Mouse (Mus musculus) heart, adult 2 months (tissue): ENCODE measurements at regions not wholly inside any gene's neighbourhood (a gene's known extent, or its start where the extent isn't known, plus 50 kb on each side); places are given as distances from the start of the nearest gene placed in this dataset.

Experiments used
- DNase-seq, 2 experiments: peaks; one replicate each; pipeline ENCODE4 v3.0.0; 2021
- H3K27ac ChIP-seq: fragments of 200-600 bp; 2 replicates; pipeline ENCODE4 v1.8.1; 2022
- H3K27me3 ChIP-seq: fragments of 200-500 bp; 2 replicates; pipeline ENCODE4 v1.6.1; 2012; ENCODE audit warnings: mild to moderate bottlenecking, low read length, inconsistent platforms, mixed read lengths; ENCODE audit not compliant: control insufficient read depth, insufficient read depth
- H3K36me3 ChIP-seq: fragments of 200-500 bp; 2 replicates; pipeline ENCODE4 v1.6.1; 2012; ENCODE audit warnings: low read length, inconsistent platforms; ENCODE audit not compliant: control insufficient read depth, insufficient read depth
- H3K4me1 ChIP-seq: fragments of 200-500 bp; 2 replicates; pipeline ENCODE4 v1.6.1; 2011; ENCODE audit warnings: low read length; ENCODE audit not compliant: control insufficient read depth, insufficient read depth
- H3K4me3 ChIP-seq: fragments of 200-600 bp; 2 replicates; pipeline ENCODE4 v1.8.1; 2022
- H3K79me2 ChIP-seq: fragments of 200-500 bp; replicated peaks from 2 replicates; pipeline ENCODE4 v1.6.1; 2012; ENCODE audit warnings: mild to moderate bottlenecking, inconsistent platforms, low read length, moderate library complexity, mixed read lengths; ENCODE audit not compliant: control insufficient read depth, insufficient read depth
- H3K9ac ChIP-seq: fragments of 200-500 bp; 2 replicates; pipeline ENCODE4 v1.6.1; 2012; ENCODE audit warnings: low read depth, mild to moderate bottlenecking, control low read depth, inconsistent platforms, low read length, mixed read lengths
- CTCF ChIP-seq: fragments of 200-600 bp; IDR thresholded peaks from 2 replicates; pipeline ENCODE4 v1.8.1; 2022; ENCODE audit warnings: antibody characterized with exemption, mild to moderate bottlenecking, moderate library complexity
- EP300 ChIP-seq: fragments of 200-500 bp; IDR thresholded peaks from 2 replicates; pipeline ENCODE4 v1.6.1; 2011; ENCODE audit warnings: low read depth, low read length, control low read depth; ENCODE audit not compliant: insufficient read depth
- POLR2A ChIP-seq: fragments of 200-500 bp; IDR thresholded peaks from 2 replicates; pipeline ENCODE4 v1.6.1; 2011; ENCODE audit warnings: mild to moderate bottlenecking, low read depth, low read length, control low read depth; ENCODE audit not compliant: insufficient read depth
- WGBS: fragments of 180-500 bp; shearing (Covaris S2); methylation state at CpG from one replicate; pipeline ENCODE4 v1.1.7; 2018; 5-methylcytosine and 5-hydroxymethylcytosine counted together
- intact Hi-C: fragments of 180-260 bp; cut with DNase I; formaldehyde crosslinking; loops from one replicate; pipeline ENCODE4 v1.15.1; 2025

GRCm38 (mm10) chr3:39712795-39713709 is 818.0 kb upstream of the Intu start:
- Histone ChIP-seq H3K4me3 (no peak overlapping the region), H3K9ac (no peak overlapping the region), H3K79me2 (no peaks in the 10 kb centered on the region), H3K36me3 (no peaks in the 10 kb centered on the region), H3K27ac (no peak overlapping the region), H3K4me1 (no peaks in the 10 kb centered on the region), H3K27me3 (no peaks in the 10 kb centered on the region)
- TF ChIP-seq EP300 (no peak), POLR2A (no peak), CTCF (no peak)
- WGBS: 79% methylated on average over 13 of the region's 13 CpGs
- intact Hi-C loops: no loop called here
- DNase-seq: no peak

GRCm38 (mm10) chr3:39714056-39714592 is 817.0 kb upstream of the Intu start:
- Histone ChIP-seq H3K79me2 (no peaks in the 10 kb centered on the region), H3K4me3 (no peak overlapping the region), H3K4me1 (no peaks in the 10 kb centered on the region), H3K9ac (no peak overlapping the region), H3K27ac (no peak overlapping the region), H3K27me3 (no peaks in the 10 kb centered on the region), H3K36me3 (peaks cover under 1% of the 10 kb centered on the region; the same call in 1 of the 2 replicates)
- intact Hi-C loops: no loop called here
- TF ChIP-seq EP300 (no peak), POLR2A (no peak), CTCF (no peak)
- 82% methylated on average over 5 of the region's 5 CpGs for WGBS
- DNase-seq: no peak

GRCm38 (mm10) chr3:39718946-39719545 is 812.0 kb upstream of the Intu start:
- 46% methylated on average over 11 of the region's 11 CpGs for WGBS
- intact Hi-C loops: no loop called here
- H3K9ac ChIP-seq: no peak overlapping the region

GRCm38 (mm10) chr3:39725755-39726154 is 805.3 kb upstream of the Intu start:
- Histone ChIP-seq H3K9ac (no peak overlapping the region), H3K27me3 (no peaks in the 10 kb centered on the region), H3K27ac (no peak overlapping the region), H3K4me3 (no peak overlapping the region), H3K4me1 (no peaks in the 10 kb centered on the region), H3K79me2 (no peaks in the 10 kb centered on the region), H3K36me3 (no peaks in the 10 kb centered on the region)
- DNase-seq: no peak
- intact Hi-C loops: no loop called here
- WGBS: 67% methylated on average over 3 of the region's 3 CpGs
- TF ChIP-seq CTCF (no peak), EP300 (no peak), POLR2A (no peak)

More at GRCm38 (mm10) chr3:39718946-39719545, 812.0 kb upstream of the Intu start:
- H3K4me1 ChIP-seq: no peaks in the 10 kb centered on the region
- H3K27ac ChIP-seq: peak overlapping the region; percentile 17
- peak; percentile 23 to 61 for DNase-seq
- peaks cover 3% of the 10 kb centered on the region; the same call in 1 of the 2 replicates for H3K36me3 ChIP-seq
- no peaks in the 10 kb centered on the region for H3K27me3 ChIP-seq
- no peak overlapping the region for H3K4me3 ChIP-seq
- no peaks in the 10 kb centered on the region for H3K79me2 ChIP-seq
- TF ChIP-seq POLR2A (no peak), EP300 (0 out of 2 replicates have a peak, but pooled peaks have one; percentile 50)

- no peaks in the 10 kb centered on the region for H3K79me2 ChIP-seq
- TF ChIP-seq EP300: no peak
- H3K27me3 ChIP-seq: no peaks in the 10 kb centered on the region
- intact Hi-C loops: no loop called here
- H3K4me1 ChIP-seq: no peaks in the 10 kb centered on the region
- no peak for DNase-seq
- WGBS: 29% methylated on average over 1 of the region's 1 CpGs
- H3K36me3 ChIP-seq: no peaks in the 10 kb centered on the region
- no peak overlapping the region for H3K9ac ChIP-seq
- no peak overlapping the region for H3K4me3 ChIP-seq
- no peak overlapping the region for H3K27ac ChIP-seq
Measured at GRCm38 (mm10) chr3:39736639-39737038, 794.4 kb upstream of the Intu start.

- Histone ChIP-seq H3K4me3 (no peak overlapping the region), H3K79me2 (no peaks in the 10 kb centered on the region), H3K9ac (no peak overlapping the region), H3K27me3 (no peaks in the 10 kb centered on the region), H3K27ac (no peak overlapping the region), H3K36me3 (no peaks in the 10 kb centered on the region), H3K4me1 (no peaks in the 10 kb centered on the region)
- intact Hi-C loops: no loop called here
- 89% methylated on average over 2 of the region's 2 CpGs for WGBS
- TF ChIP-seq CTCF: no peak
- no peak for TF ChIP-seq EP300
- TF ChIP-seq POLR2A: no peak
- DNase-seq: no peak
Measured at GRCm38 (mm10) chr3:39745947-39746346, 785.1 kb upstream of the Intu start.
